Mouse (Mus musculus) liver, embryonic 14.5 days (tissue): ENCODE data around the gene Thap8. TPM values are rescaled to one million over a fixed set of nuclear protein-coding genes. Genes with fewer than 3 reads are reported as not detected.
A peak's percentile ranks its signal among the peaks of the same experiment; 100 is the strongest.

Experiments used
- ATAC-seq: fragments of 200-750 bp; cut with Nextera tagmentation; 2 replicates; pipeline ENCODE4 v1.8.0; 2017; ENCODE audit warnings: moderate number of reproducible peaks, mild to moderate bottlenecking, moderate library complexity; ENCODE audit not compliant: insufficient read depth
- DNase-seq, 3 experiments: peaks; one replicate each; pipeline ENCODE4 v3.0.0-alpha.2; 2012 to 2013; ENCODE audit warnings: low read depth in 3 of 3, low spot score in 3 of 3
- H3K27ac ChIP-seq: fragments of 300-500 bp; sonication (generic); 2 replicates; pipeline ENCODE4 v1.5.1; 2014; ENCODE audit warnings: moderate library complexity, mild to moderate bottlenecking, control low read depth, inconsistent platforms
- H3K27me3 ChIP-seq: fragments of 300-500 bp; sonication (generic); 2 replicates; pipeline ENCODE4 v1.6.1; 2014; ENCODE audit warnings: mild to moderate bottlenecking, low read length, moderate library complexity; ENCODE audit not compliant: control insufficient read depth, insufficient read depth
- H3K36me3 ChIP-seq: fragments of 300-500 bp; sonication (generic); replicated peaks from 2 replicates; pipeline ENCODE4 v1.6.1; 2014; ENCODE audit warnings: low read depth; ENCODE audit not compliant: control insufficient read depth, insufficient read depth
- H3K4me1 ChIP-seq, 2 experiments: fragments of 200-500 bp in 1 of 2; fragments of 300-500 bp in 1 of 2; sonication (generic) in 1 of 2; replicated peaks; 2 replicates each; pipeline ENCODE4 v1.6.1; 2012 to 2014; ENCODE audit warnings: antibody characterized with exemption in 1 of 2, inconsistent platforms in 1 of 2, low read length in 1 of 2; ENCODE audit not compliant: control insufficient read depth in 2 of 2, insufficient read depth in 2 of 2
- H3K4me2 ChIP-seq: fragments of 300-500 bp; sonication (generic); 2 replicates; pipeline ENCODE4 v1.6.1; 2014; ENCODE audit warnings: low read depth, mild to moderate bottlenecking, control low read depth, moderate library complexity
- H3K4me3 ChIP-seq, 2 experiments: fragments of 200-500 bp in 1 of 2; fragments of 300-500 bp in 1 of 2; sonication (generic) in 1 of 2; 2 replicates each; pipeline ENCODE4 v1.5.1; 2012 to 2014; ENCODE audit warnings: low read depth in 2 of 2, low read length in 2 of 2, mild to moderate bottlenecking in 2 of 2, control low read depth in 1 of 2, inconsistent platforms in 1 of 2, moderate library complexity in 1 of 2; ENCODE audit not compliant: insufficient read depth in 1 of 2
- H3K9ac ChIP-seq: fragments of 300-500 bp; sonication (generic); replicated peaks from 2 replicates; pipeline ENCODE4 v1.6.1; 2014; ENCODE audit warnings: mild to moderate bottlenecking, control low read depth, moderate library complexity
- H3K9me3 ChIP-seq: fragments of 300-500 bp; sonication (generic); 2 replicates; pipeline ENCODE4 v1.6.1; 2016; ENCODE audit warnings: low read length, mixed read lengths; ENCODE audit not compliant: control insufficient read depth
- CTCF ChIP-seq: IDR thresholded peaks from 2 replicates; pipeline ENCODE4 v1.5.1; 2016; ENCODE audit warnings: antibody characterized with exemption, low read depth, control low read depth
- EP300 ChIP-seq: IDR thresholded peaks from 2 replicates; pipeline ENCODE4 v1.6.1; 2016; ENCODE audit warnings: antibody characterized with exemption, low read depth
- WGBS: fragments of 180-500 bp; shearing (Covaris S2); extraction: QIAGEN DNeasy Blood & Tissue Kit; methylation state at CpG from one replicate; pipeline ENCODE4 v1.1.7; 2014; ENCODE audit not compliant: insufficient replicate concordance; 5-methylcytosine and 5-hydroxymethylcytosine counted together
- polyA plus RNA-seq, 2 experiments: library from polyadenylated mRNA; depleted of rRNA in 1 of 2; stranded (reverse) in 1 of 2; unstranded in 1 of 2; fragments of >200 nt; fragmentation: Nextera tagmentation in 1 of 2; extraction: Ambion mirVana in 1 of 2; gene quantifications; 2 replicates each; pipeline versions ENCODE4 v1.2.1 to v1.2.3; 2012 to 2014

Gene Thap8
- polyA plus RNA-seq, 2 experiments: 0.03 TPM; not detected in 1

- no peak overlapping the region for H3K27ac ChIP-seq
- no peak overlapping the region for H3K4me3 ChIP-seq
- H3K9me3 ChIP-seq: no peaks in the 10 kb centered on the region
- ATAC-seq: no peak
- H3K9ac ChIP-seq: no peak overlapping the region
- H3K4me1 ChIP-seq: peaks cover 5 to 6% of the 10 kb centered on the region in 2 experiments; a peak in 3 of 4 replicates
- no peak overlapping the region for H3K4me2 ChIP-seq
- H3K27me3 ChIP-seq: no peaks in the 10 kb centered on the region
- no peak for DNase-seq
- H3K36me3 ChIP-seq: no peaks in the 10 kb centered on the region
- TF ChIP-seq CTCF (no peak), EP300 (no peak)
These were observed 46.5 kb downstream of the Thap8 start for GRCm38 (mm10) chr7:30326427-30326826.

- no peak for ATAC-seq
- Histone ChIP-seq H3K4me2 (no peak overlapping the region), H3K27ac (no peak overlapping the region), H3K9me3 (no peaks in the 10 kb centered on the region), H3K9ac (no peak overlapping the region), H3K36me3 (no peaks in the 10 kb centered on the region), H3K27me3 (no peaks in the 10 kb centered on the region), H3K4me3 (no peak overlapping the region), H3K4me1 (peaks cover 5 to 6% of the 10 kb centered on the region in 2 experiments; a peak in 3 of 4 replicates)
- no peak for DNase-seq
- 61% methylated on average over 15 of the region's 15 CpGs for WGBS
- no peak for TF ChIP-seq EP300
- TF ChIP-seq CTCF: no peak
These were observed 47.2 kb downstream of the Thap8 start for GRCm38 (mm10) chr7:30327140-30327539.

GRCm38 (mm10) chr7:30328379-30328778, 48.5 kb downstream of the Thap8 start:
- H3K4me1 ChIP-seq: peaks cover 0 to under 1% of the 10 kb centered on the region in 2 experiments; a peak in 1 of 4 replicates
- no peak overlapping the region for H3K27ac ChIP-seq
- ATAC-seq: no peak
- 35% methylated on average over 10 of the region's 10 CpGs for WGBS
- H3K4me3 ChIP-seq: no peak overlapping the region
- H3K36me3 ChIP-seq: no peaks in the 10 kb centered on the region
- no peaks in the 10 kb centered on the region for H3K9me3 ChIP-seq
- DNase-seq: no peak
- no peaks in the 10 kb centered on the region for H3K27me3 ChIP-seq
- H3K4me2 ChIP-seq: no peak overlapping the region
- no peak for TF ChIP-seq CTCF
- no peak for TF ChIP-seq EP300
- H3K9ac ChIP-seq: no peak overlapping the region

GRCm38 (mm10) chr7:30331887-30332286, 52.0 kb downstream of the Thap8 start:
- Histone ChIP-seq H3K4me2 (no peak overlapping the region), H3K4me3 (no peak overlapping the region), H3K36me3 (no peaks in the 10 kb centered on the region), H3K4me1 (peaks cover 0 to 4% of the 10 kb centered on the region in 2 experiments; a peak in 1 of 4 replicates), H3K9ac (no peak overlapping the region), H3K27me3 (no peaks in the 10 kb centered on the region; the same call in 1 of the 2 replicates), H3K9me3 (no peaks in the 10 kb centered on the region), H3K27ac (no peak overlapping the region)
- ATAC-seq (peak; percentile 69; the same call in 1 of the 2 replicates), DNase-seq (peak; percentile 53 to 58 (median 55))
- 8% methylated on average over 13 of the region's 13 CpGs for WGBS
- TF ChIP-seq CTCF (peak; percentile 87), EP300 (no peak)

- no peaks in the 10 kb centered on the region for H3K9me3 ChIP-seq
- no peak for DNase-seq
- 42% methylated on average over 18 of the region's 18 CpGs for WGBS
These were observed 52.8 kb downstream of the Thap8 start for GRCm38 (mm10) chr7:30332622-30333259.

More at GRCm38 (mm10) chr7:30332622-30333259, 52.8 kb downstream of the Thap8 start:
- Histone ChIP-seq H3K9ac (no peak overlapping the region), H3K4me3 (no peak overlapping the region), H3K36me3 (no peaks in the 10 kb centered on the region), H3K4me2 (no peak overlapping the region), H3K27ac (no peak overlapping the region), H3K4me1 (peaks cover 0 to 4% of the 10 kb centered on the region in 2 experiments; a peak in 1 of 4 replicates), H3K27me3 (no peaks in the 10 kb centered on the region; the same call in 1 of the 2 replicates)
- TF ChIP-seq EP300 (no peak), CTCF (no peak)
- ATAC-seq: no peak
